Mouse (Mus musculus): Measurements from ENCODE around the gene Alg5. TPM values are rescaled to one million over a fixed set of nuclear protein-coding genes. Genes with fewer than 3 reads are reported as not detected.
"Not testable (repeated sequence)": the region's sequence is repeated elsewhere in the genome, so short reads cannot be mapped to it uniquely, and the experiment has no call there.

Alg5 gene
- polyA plus RNA-seq, 1 experiment, result 16.3 TPM

- WGBS, result 1% methylated on average over 65 of the region's 66 CpGs
- no peaks in the 10 kb centered on the region for H3K4me1 ChIP-seq (ENCODE audit: control insufficient read depth, insufficient read depth, low read length)
- peak within 1 kb of the TSS; percentile 4 for H3K4me3 ChIP-seq (replicated peaks; ENCODE audit: control insufficient read depth, low read depth, low read length)
- TF ChIP-seq POLR2A (IDR thresholded peaks at IDR 0.05; ENCODE audit: borderline replicate concordance, control insufficient read depth, low read depth, low read length) (no peak), CTCF (IDR thresholded peaks at IDR 0.05; ENCODE audit: control insufficient read depth, insufficient read depth, low read length) (no peak)
- no peak within 1 kb of the TSS; the same call in 1 of the 2 replicates for H3K27ac ChIP-seq (ENCODE audit: control insufficient read depth, insufficient read depth, low read depth, low read length, poor library complexity)
Observed at GRCm38 (mm10) chr3:54755145-54756041, 20.1 kb downstream of the Alg5 start, which contains the start of gene Smad9. Smad9 (plus strand) TSS chr3:54755582.

- TF ChIP-seq CTCF (IDR thresholded peaks at IDR 0.05; ENCODE audit: control insufficient read depth, insufficient read depth, low read length), result no peak
- TF ChIP-seq POLR2A (IDR thresholded peaks at IDR 0.05; ENCODE audit: borderline replicate concordance, control insufficient read depth, low read depth, low read length), result no peak
- Histone ChIP-seq H3K4me1 (ENCODE audit: control insufficient read depth, insufficient read depth, low read length) (no peaks in the 10 kb centered on the region), H3K4me3 (replicated peaks; ENCODE audit: control insufficient read depth, low read depth, low read length) (no peak overlapping the region), H3K27ac (ENCODE audit: control insufficient read depth, insufficient read depth, low read depth, low read length, poor library complexity) (no peak overlapping the region)
- WGBS, result 5% methylated on average over 11 of the region's 11 CpGs
Observed at GRCm38 (mm10) chr3:54756058-54756457, 20.7 kb downstream of the Alg5 start.

- Histone ChIP-seq H3K27ac (ENCODE audit: control insufficient read depth, insufficient read depth, low read depth, low read length, poor library complexity) (no peak overlapping the region), H3K4me3 (replicated peaks; ENCODE audit: control insufficient read depth, low read depth, low read length) (no peak overlapping the region), H3K4me1 (ENCODE audit: control insufficient read depth, insufficient read depth, low read length) (no peaks in the 10 kb centered on the region)
- TF ChIP-seq CTCF (IDR thresholded peaks at IDR 0.05; ENCODE audit: control insufficient read depth, insufficient read depth, low read length) (no peak), POLR2A (IDR thresholded peaks at IDR 0.05; ENCODE audit: borderline replicate concordance, control insufficient read depth, low read depth, low read length) (no peak)
- WGBS, result 90% methylated on average over 8 of the region's 8 CpGs
Observed at GRCm38 (mm10) chr3:54757446-54757845, 22.1 kb downstream of the Alg5 start.

GRCm38 (mm10) chr3:54759211-54759610 lies 23.9 kb downstream of the Alg5 start:
- TF ChIP-seq CTCF (IDR thresholded peaks at IDR 0.05; ENCODE audit: control insufficient read depth, insufficient read depth, low read length) (no peak), POLR2A (IDR thresholded peaks at IDR 0.05; ENCODE audit: borderline replicate concordance, control insufficient read depth, low read depth, low read length) (no peak)
- H3K4me3 ChIP-seq (replicated peaks; ENCODE audit: control insufficient read depth, low read depth, low read length), result no peak overlapping the region
- no peak overlapping the region for H3K27ac ChIP-seq (ENCODE audit: control insufficient read depth, insufficient read depth, low read depth, low read length, poor library complexity)
- H3K4me1 ChIP-seq (ENCODE audit: control insufficient read depth, insufficient read depth, low read length), result no peaks in the 10 kb centered on the region
- 78% methylated on average over 9 of the region's 9 CpGs for WGBS

GRCm38 (mm10) chr3:54760321-54761115 lies 25.2 kb downstream of the Alg5 start:
- H3K27ac ChIP-seq (ENCODE audit: control insufficient read depth, insufficient read depth, low read depth, low read length, poor library complexity), result no peak overlapping the region
- no peak overlapping the region for H3K4me3 ChIP-seq (replicated peaks; ENCODE audit: control insufficient read depth, low read depth, low read length)
- 82% methylated on average over 15 of the region's 15 CpGs for WGBS
- TF ChIP-seq POLR2A (IDR thresholded peaks at IDR 0.05; ENCODE audit: borderline replicate concordance, control insufficient read depth, low read depth, low read length) (no peak), CTCF (IDR thresholded peaks at IDR 0.05; ENCODE audit: control insufficient read depth, insufficient read depth, low read length) (no peak)
- H3K4me1 ChIP-seq (ENCODE audit: control insufficient read depth, insufficient read depth, low read length), result no peaks in the 10 kb centered on the region

- 86% methylated on average over 1 of the region's 1 CpGs for WGBS
- Histone ChIP-seq H3K4me3 (replicated peaks; ENCODE audit: control insufficient read depth, low read depth, low read length) (no peak overlapping the region), H3K4me1 (ENCODE audit: control insufficient read depth, insufficient read depth, low read length) (no peaks in the 10 kb centered on the region), H3K27ac (ENCODE audit: control insufficient read depth, insufficient read depth, low read depth, low read length, poor library complexity) (no peak overlapping the region)
- TF ChIP-seq POLR2A (IDR thresholded peaks at IDR 0.05; ENCODE audit: borderline replicate concordance, control insufficient read depth, low read depth, low read length) (no peak), CTCF (IDR thresholded peaks at IDR 0.05; ENCODE audit: control insufficient read depth, insufficient read depth, low read length) (no peak)
Observed at GRCm38 (mm10) chr3:54761258-54761657, 25.9 kb downstream of the Alg5 start.

- no peaks in the 10 kb centered on the region for H3K4me1 ChIP-seq (ENCODE audit: control insufficient read depth, insufficient read depth, low read length)
- no peak for TF ChIP-seq CTCF (IDR thresholded peaks at IDR 0.05; ENCODE audit: control insufficient read depth, insufficient read depth, low read length)
- no peak for TF ChIP-seq POLR2A (IDR thresholded peaks at IDR 0.05; ENCODE audit: borderline replicate concordance, control insufficient read depth, low read depth, low read length)
- H3K27ac ChIP-seq (ENCODE audit: control insufficient read depth, insufficient read depth, low read depth, low read length, poor library complexity), result no peak overlapping the region
- 83% methylated on average over 18 of the region's 18 CpGs for WGBS
- H3K4me3 ChIP-seq (replicated peaks; ENCODE audit: control insufficient read depth, low read depth, low read length), result no peak overlapping the region
Observed at GRCm38 (mm10) chr3:54764418-54764817, 29.1 kb downstream of the Alg5 start.

- H3K4me3 ChIP-seq (replicated peaks; ENCODE audit: control insufficient read depth, low read depth, low read length); H3K4me1 ChIP-seq (ENCODE audit: control insufficient read depth, insufficient read depth, low read length); H3K27ac ChIP-seq (ENCODE audit: control insufficient read depth, insufficient read depth, low read depth, low read length, poor library complexity): not testable (repeated sequence)
- 86% methylated on average over 6 of the region's 6 CpGs for WGBS
- peak; percentile 48; the same call in 1 of the 2 replicates for TF ChIP-seq CTCF (IDR thresholded peaks at IDR 0.05; ENCODE audit: control insufficient read depth, insufficient read depth, low read length)
Observed at GRCm38 (mm10) chr3:54765521-54765920, 30.2 kb downstream of the Alg5 start.

Data from bone marrow, adult 2 months (tissue).